Mouse (Mus musculus): Measurements from ENCODE around the gene Pdk2. TPM values are rescaled to one million over a fixed set of nuclear protein-coding genes. Genes with fewer than 3 reads are reported as not detected.

The Pdk2 gene
- total and polyA plus RNA-seq, 2 experiments from 2014 or later = 14.1 to 30.8 TPM

DNA sequence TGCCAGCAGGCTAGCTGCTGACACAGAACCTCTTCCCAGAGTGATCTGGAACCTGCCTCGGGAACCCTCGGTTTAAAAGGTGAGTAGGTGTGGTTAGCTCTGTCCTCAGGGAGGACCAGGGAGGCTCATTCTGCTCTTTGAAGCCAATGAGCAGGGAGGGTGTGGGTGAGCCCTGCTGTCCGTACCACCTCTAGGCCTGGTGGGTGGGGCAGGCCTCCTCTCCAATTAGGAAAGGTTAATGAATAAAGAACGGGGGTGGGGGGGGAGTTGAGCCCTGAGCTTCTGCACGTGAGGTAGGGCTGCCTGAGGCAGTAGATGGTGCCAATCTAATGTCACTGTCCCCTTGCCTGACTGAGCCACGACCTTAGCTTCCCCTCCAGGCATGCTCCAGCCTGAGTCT lies 8.2 kb downstream of the Pdk2 start:
- no peak for DNase-seq (ENCODE audit: low spot score)
- peaks cover 6% of the 10 kb centered on the region; the same call in 1 of the 2 replicates for H3K36me3 ChIP-seq (ENCODE audit: insufficient read depth, low read length)
- no peak for TF ChIP-seq CTCF (IDR thresholded peaks at IDR 0.05)
- H3K4me3 ChIP-seq (ENCODE audit: low read depth, low read length) = no peak overlapping the region
- no peak overlapping the region for H3K4me2 ChIP-seq (ENCODE audit: low read depth, low read length, poor library complexity, severe bottlenecking)
- H3K9ac ChIP-seq (replicated peaks; ENCODE audit: low read length, poor library complexity, severe bottlenecking) = no peak overlapping the region
- no peak overlapping the region for H3K27ac ChIP-seq (ENCODE audit: low read depth, low read length)
- no peaks in the 10 kb centered on the region for H3K27me3 ChIP-seq (ENCODE audit: insufficient read depth, low read length)
- no peaks in the 10 kb centered on the region for H3K4me1 ChIP-seq (ENCODE audit: insufficient read depth, low read length)
- H3K9me3 ChIP-seq (ENCODE audit: low read length) = no peaks in the 10 kb centered on the region
- 40% methylated on average over 6 of the region's 6 CpGs for WGBS
- ATAC-seq (ENCODE audit: low FRiP score) = no peak

DNA sequence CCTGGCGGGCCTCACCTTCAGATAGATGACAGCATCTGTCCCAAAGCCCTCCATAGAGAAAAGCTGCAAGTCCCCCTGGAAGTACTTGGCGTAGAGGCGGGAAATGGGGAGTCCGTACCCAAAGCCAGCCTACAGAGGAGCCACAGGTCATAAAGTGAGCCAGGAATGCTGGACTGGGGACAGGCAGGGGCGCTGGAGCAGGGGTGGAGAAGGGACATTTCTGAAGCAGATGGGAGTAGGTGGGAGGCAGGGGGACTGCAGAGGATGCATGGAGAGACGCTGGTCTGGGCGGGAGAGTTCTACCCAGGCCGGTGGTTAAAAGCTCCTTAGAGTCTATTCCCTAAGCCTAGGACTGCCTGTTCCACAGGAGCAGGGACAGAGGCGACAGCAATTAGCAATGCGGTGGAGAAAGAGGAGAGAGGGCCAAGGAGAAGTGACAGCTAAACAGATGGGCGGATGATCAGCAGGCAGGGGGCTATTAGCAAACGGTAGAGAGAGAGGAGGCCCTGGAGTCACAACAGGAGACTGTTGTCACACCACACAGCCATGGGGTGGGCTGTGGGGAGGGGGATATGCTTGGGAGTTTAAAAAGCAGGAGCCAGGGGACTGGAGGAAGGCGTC lies 13.2 kb downstream of the Pdk2 start:
- Histone ChIP-seq H3K27me3 (ENCODE audit: insufficient read depth, low read length) (no peaks in the 10 kb centered on the region), H3K36me3 (ENCODE audit: insufficient read depth, low read length) (peaks cover 31% of the 10 kb centered on the region), H3K4me1 (ENCODE audit: insufficient read depth, low read length) (no peaks in the 10 kb centered on the region), H3K4me3 (ENCODE audit: low read depth, low read length) (no peak overlapping the region), H3K9me3 (ENCODE audit: low read length) (no peaks in the 10 kb centered on the region), H3K27ac (ENCODE audit: low read depth, low read length) (no peak overlapping the region), H3K4me2 (ENCODE audit: low read depth, low read length, poor library complexity, severe bottlenecking) (no peak overlapping the region), H3K9ac (replicated peaks; ENCODE audit: low read length, poor library complexity, severe bottlenecking) (no peak overlapping the region)
- TF ChIP-seq CTCF (IDR thresholded peaks at IDR 0.05) = no peak
- no peak for ATAC-seq (ENCODE audit: low FRiP score)
- 44% methylated on average over 13 of the region's 13 CpGs for WGBS
- DNase-seq (ENCODE audit: low spot score) = no peak

DNA sequence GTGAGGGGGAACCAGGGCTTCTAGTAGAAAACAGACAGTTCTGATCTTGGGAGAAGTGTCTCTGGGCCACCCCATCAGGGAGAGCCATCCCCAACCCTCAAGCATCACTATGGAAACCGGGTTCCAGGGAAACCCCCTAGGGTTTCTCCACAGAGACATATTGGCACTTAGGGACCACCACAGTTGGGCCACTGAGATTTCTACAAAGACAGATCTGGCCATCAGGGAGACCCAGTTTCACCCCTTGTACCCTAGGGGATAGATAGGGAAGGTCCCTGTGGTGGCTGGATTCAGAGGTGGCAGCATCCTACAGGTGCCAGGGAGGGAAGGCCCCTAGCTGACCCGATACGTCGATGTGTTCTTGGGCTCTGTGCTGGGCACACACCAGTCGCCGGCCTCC lies 14.3 kb downstream of the Pdk2 start:
- Histone ChIP-seq H3K9me3 (ENCODE audit: low read length) (no peaks in the 10 kb centered on the region), H3K4me2 (ENCODE audit: low read depth, low read length, poor library complexity, severe bottlenecking) (no peak overlapping the region), H3K27ac (ENCODE audit: low read depth, low read length) (no peak overlapping the region), H3K27me3 (ENCODE audit: insufficient read depth, low read length) (no peaks in the 10 kb centered on the region), H3K4me3 (ENCODE audit: low read depth, low read length) (no peak overlapping the region), H3K9ac (replicated peaks; ENCODE audit: low read length, poor library complexity, severe bottlenecking) (no peak overlapping the region), H3K36me3 (ENCODE audit: insufficient read depth, low read length) (peaks cover 40% of the 10 kb centered on the region), H3K4me1 (ENCODE audit: insufficient read depth, low read length) (no peaks in the 10 kb centered on the region)
- ATAC-seq (ENCODE audit: low FRiP score) (0 out of 2 replicates have a peak, but pooled peaks have one; percentile 9), DNase-seq (ENCODE audit: low spot score) (no peak)
- WGBS = 80% methylated on average over 6 of the region's 6 CpGs
- TF ChIP-seq CTCF (IDR thresholded peaks at IDR 0.05) = no peak

DNA sequence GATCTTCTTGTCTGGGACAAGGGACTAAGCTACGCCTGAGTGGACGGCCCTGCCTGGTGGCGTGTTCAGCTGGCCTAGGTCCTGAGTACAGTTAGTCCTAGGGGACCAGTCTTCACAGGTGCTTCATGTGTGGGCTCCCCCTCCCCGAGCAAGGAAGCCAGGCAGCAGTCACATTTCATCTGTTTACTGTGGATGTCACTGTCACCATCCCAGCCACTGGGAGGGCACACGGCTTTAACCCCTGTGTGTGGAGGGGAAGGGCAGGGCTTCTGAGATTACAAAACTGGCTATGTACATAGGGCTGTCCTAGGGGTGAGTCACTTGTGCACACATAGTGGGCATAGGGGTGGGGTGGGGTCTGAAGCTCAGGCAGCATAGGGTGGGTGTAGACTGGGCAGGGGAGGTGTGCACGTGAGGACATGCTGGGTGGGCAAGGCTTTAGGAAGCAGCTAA lies 15.0 kb downstream of the Pdk2 start:
- Histone ChIP-seq H3K27ac (ENCODE audit: low read depth, low read length) (no peak overlapping the region), H3K4me1 (ENCODE audit: insufficient read depth, low read length) (no peaks in the 10 kb centered on the region), H3K27me3 (ENCODE audit: insufficient read depth, low read length) (no peaks in the 10 kb centered on the region), H3K9ac (replicated peaks; ENCODE audit: low read length, poor library complexity, severe bottlenecking) (no peak overlapping the region), H3K36me3 (ENCODE audit: insufficient read depth, low read length) (peaks cover 44% of the 10 kb centered on the region), H3K4me3 (ENCODE audit: low read depth, low read length) (no peak overlapping the region), H3K4me2 (ENCODE audit: low read depth, low read length, poor library complexity, severe bottlenecking) (no peak overlapping the region), H3K9me3 (ENCODE audit: low read length) (no peaks in the 10 kb centered on the region)
- DNase-seq (ENCODE audit: low spot score) (no peak), ATAC-seq (ENCODE audit: low FRiP score) (0 out of 2 replicates have a peak, but pooled peaks have one; percentile 27)
- TF ChIP-seq CTCF (IDR thresholded peaks at IDR 0.05) = no peak
- WGBS = 73% methylated on average over 6 of the region's 6 CpGs

DNA sequence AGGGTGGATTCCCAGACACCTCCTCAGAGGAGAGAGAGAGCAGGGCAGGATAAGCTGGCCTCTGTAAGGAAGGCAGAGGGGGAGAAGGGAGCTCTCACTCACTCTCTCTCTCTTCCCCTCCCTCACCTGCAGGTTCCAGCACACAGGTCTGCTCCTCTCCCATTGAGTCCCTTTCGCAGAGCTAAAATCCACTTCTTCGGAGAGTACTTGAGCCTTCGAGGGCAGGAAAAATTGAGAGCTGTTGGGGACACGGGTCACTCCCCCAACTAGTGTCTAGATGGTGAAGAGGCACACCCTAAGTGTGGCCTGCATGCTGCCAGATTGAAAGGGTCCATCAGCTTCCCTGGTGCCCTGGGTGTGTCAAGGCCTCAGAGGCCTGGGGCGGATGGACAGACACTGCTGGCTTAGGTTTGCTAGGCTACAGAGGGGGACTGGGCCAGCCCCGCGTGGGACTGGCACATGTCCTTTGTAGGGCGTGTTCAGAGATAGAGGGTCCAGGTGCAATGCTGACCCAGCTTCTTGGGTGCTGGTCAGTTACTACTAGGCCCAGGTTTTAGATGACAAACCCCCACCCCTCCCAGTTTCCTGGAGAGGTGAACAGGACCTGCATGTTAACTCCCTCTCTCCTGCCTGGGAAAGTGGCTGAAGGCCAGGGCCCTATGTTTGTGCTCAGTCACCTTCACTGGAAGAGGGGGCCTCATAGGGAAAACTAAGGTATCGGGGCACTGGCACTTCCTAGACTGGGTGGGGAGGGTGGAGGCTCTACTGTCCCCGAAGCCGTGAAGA lies 15.7 kb downstream of the Pdk2 start:
- no peak for TF ChIP-seq CTCF (IDR thresholded peaks at IDR 0.05)
- H3K4me1 ChIP-seq (ENCODE audit: insufficient read depth, low read length) = no peaks in the 10 kb centered on the region
- no peak overlapping the region for H3K27ac ChIP-seq (ENCODE audit: low read depth, low read length)
- no peak overlapping the region for H3K4me2 ChIP-seq (ENCODE audit: low read depth, low read length, poor library complexity, severe bottlenecking)
- no peak overlapping the region for H3K4me3 ChIP-seq (ENCODE audit: low read depth, low read length)
- H3K9ac ChIP-seq (replicated peaks; ENCODE audit: low read length, poor library complexity, severe bottlenecking) = no peak overlapping the region
- peaks cover 49% of the 10 kb centered on the region for H3K36me3 ChIP-seq (ENCODE audit: insufficient read depth, low read length)
- no peaks in the 10 kb centered on the region for H3K27me3 ChIP-seq (ENCODE audit: insufficient read depth, low read length)
- ATAC-seq (ENCODE audit: low FRiP score) (no peak), DNase-seq (ENCODE audit: low spot score) (no peak)
- H3K9me3 ChIP-seq (ENCODE audit: low read length) = no peaks in the 10 kb centered on the region
- WGBS = 85% methylated on average over 11 of the region's 11 CpGs
